Mouse (Mus musculus): ENCODE data around the gene Srm.

GRCm38 (mm10) chr4:148619805-148620204 is 28.5 kb downstream of the Srm start:
- TF ChIP-seq CTCF (conservative IDR thresholded peaks at IDR 0.05; ENCODE audit: insufficient read depth, insufficient read length, low read depth, low read length) (no peak), POLR2A (IDR thresholded peaks at IDR 0.05; ENCODE audit: low read depth, low read length) (no peak)
